Mouse (Mus musculus): ENCODE measurements at regions not wholly inside any gene's neighbourhood (a gene's known extent, or its start where the extent isn't known, plus 50 kb on each side); places are given as distances from the start of the nearest gene placed in this dataset.

- no peak overlapping the region for H3K4me3 ChIP-seq
- peaks cover 3% of the 10 kb centered on the region; the same call in 1 of the 2 replicates for H3K4me1 ChIP-seq
- WGBS, result 55% methylated on average over 6 of the region's 6 CpGs
- no peak overlapping the region for H3K9ac ChIP-seq
- no peak for ATAC-seq (ENCODE audit: extremely low read depth, insufficient number of reproducible peaks, low FRiP score, low TSS enrichment)
- no peaks in the 10 kb centered on the region for H3K27me3 ChIP-seq (replicated peaks)
- no peak overlapping the region for H3K4me2 ChIP-seq
- H3K9me3 ChIP-seq, result no peaks in the 10 kb centered on the region
- no peaks in the 10 kb centered on the region for H3K36me3 ChIP-seq
- H3K27ac ChIP-seq (replicated peaks), result no peak overlapping the region
Observed at GRCm38 (mm10) chr3:66422445-66423037, 125.9 kb upstream of the Veph1 start.

GRCm38 (mm10) chr3:66410706-66411277 is 114.2 kb upstream of the Veph1 start:
- Histone ChIP-seq H3K27ac (replicated peaks) (no peak overlapping the region), H3K9me3 (no peaks in the 10 kb centered on the region), H3K9ac (peak overlapping the region; percentile 59; the same call in 1 of the 2 replicates), H3K36me3 (no peaks in the 10 kb centered on the region), H3K27me3 (replicated peaks) (0 out of 2 replicates have a peak, but pooled peaks cover 2% of the 10 kb centered on the region), H3K4me1 (0 out of 2 replicates have a peak, but pooled peaks cover 4% of the 10 kb centered on the region), H3K4me3 (peak overlapping the region; percentile 39), H3K4me2 (peak overlapping the region; percentile 67)
- WGBS, result 45% methylated on average over 11 of the region's 11 CpGs
- no peak for ATAC-seq (ENCODE audit: extremely low read depth, insufficient number of reproducible peaks, low FRiP score, low TSS enrichment)

GRCm38 (mm10) chr3:66408791-66409190 is 112.2 kb upstream of the Veph1 start:
- no peak overlapping the region for H3K4me3 ChIP-seq
- 73% methylated on average over 7 of the region's 7 CpGs for whole genome bisulfite sequencing
- no peak overlapping the region for H3K4me2 ChIP-seq
- ATAC-seq (ENCODE audit: extremely low read depth, insufficient number of reproducible peaks, low FRiP score, low TSS enrichment), result no peak
- no peak overlapping the region for H3K27ac ChIP-seq (replicated peaks)
- 0 out of 2 replicates have a peak, but pooled peaks cover 4% of the 10 kb centered on the region for H3K4me1 ChIP-seq
- no peaks in the 10 kb centered on the region for H3K36me3 ChIP-seq
- 0 out of 2 replicates have a peak, but pooled peaks cover 2% of the 10 kb centered on the region for H3K27me3 ChIP-seq (replicated peaks)
- no peak overlapping the region for H3K9ac ChIP-seq
- no peaks in the 10 kb centered on the region for H3K9me3 ChIP-seq

DNA sequence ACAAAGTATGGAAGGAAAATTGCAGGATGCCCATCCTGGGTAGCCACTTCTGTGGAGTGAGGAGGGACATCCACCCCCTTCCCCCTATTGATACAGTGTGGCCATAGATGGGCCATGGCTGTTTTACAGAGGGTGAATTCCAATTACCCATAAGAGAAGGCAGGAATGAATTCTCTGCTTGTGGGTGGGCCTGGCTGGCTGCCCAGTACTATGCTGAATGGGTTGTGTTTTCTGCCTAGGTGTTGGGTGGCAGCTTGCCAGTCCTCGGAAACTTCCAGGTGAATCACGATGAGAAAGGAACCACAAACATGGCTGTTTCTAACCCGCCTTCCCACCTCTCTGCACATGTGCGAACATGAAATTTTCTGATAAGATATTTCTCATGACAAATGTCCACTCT is 109.0 kb upstream of the Veph1 start:
- Histone ChIP-seq H3K9ac (no peak overlapping the region), H3K27me3 (replicated peaks) (0 out of 2 replicates have a peak, but pooled peaks cover 2% of the 10 kb centered on the region), H3K27ac (replicated peaks) (no peak overlapping the region), H3K4me2 (no peak overlapping the region), H3K4me1 (peaks cover 4% of the 10 kb centered on the region; the same call in 1 of the 2 replicates), H3K4me3 (no peak overlapping the region), H3K9me3 (no peaks in the 10 kb centered on the region), H3K36me3 (no peaks in the 10 kb centered on the region)
- WGBS, result 72% methylated on average over 4 of the region's 4 CpGs
- no peak for ATAC-seq (ENCODE audit: extremely low read depth, insufficient number of reproducible peaks, low FRiP score, low TSS enrichment)

- 87% methylated on average over 2 of the region's 2 CpGs for WGBS
- no peaks in the 10 kb centered on the region for H3K36me3 ChIP-seq
- H3K9ac ChIP-seq, result no peak overlapping the region
- no peak overlapping the region for H3K27ac ChIP-seq (replicated peaks)
- no peak for ATAC-seq (ENCODE audit: extremely low read depth, insufficient number of reproducible peaks, low FRiP score, low TSS enrichment)
- no peak overlapping the region for H3K4me3 ChIP-seq
- H3K4me1 ChIP-seq, result peaks cover 5% of the 10 kb centered on the region; the same call in 1 of the 2 replicates
- no peak overlapping the region for H3K4me2 ChIP-seq
- H3K9me3 ChIP-seq, result no peaks in the 10 kb centered on the region
- no peaks in the 10 kb centered on the region for H3K27me3 ChIP-seq (replicated peaks)
Observed at GRCm38 (mm10) chr3:66403707-66404106, 107.1 kb upstream of the Veph1 start.

DNA sequence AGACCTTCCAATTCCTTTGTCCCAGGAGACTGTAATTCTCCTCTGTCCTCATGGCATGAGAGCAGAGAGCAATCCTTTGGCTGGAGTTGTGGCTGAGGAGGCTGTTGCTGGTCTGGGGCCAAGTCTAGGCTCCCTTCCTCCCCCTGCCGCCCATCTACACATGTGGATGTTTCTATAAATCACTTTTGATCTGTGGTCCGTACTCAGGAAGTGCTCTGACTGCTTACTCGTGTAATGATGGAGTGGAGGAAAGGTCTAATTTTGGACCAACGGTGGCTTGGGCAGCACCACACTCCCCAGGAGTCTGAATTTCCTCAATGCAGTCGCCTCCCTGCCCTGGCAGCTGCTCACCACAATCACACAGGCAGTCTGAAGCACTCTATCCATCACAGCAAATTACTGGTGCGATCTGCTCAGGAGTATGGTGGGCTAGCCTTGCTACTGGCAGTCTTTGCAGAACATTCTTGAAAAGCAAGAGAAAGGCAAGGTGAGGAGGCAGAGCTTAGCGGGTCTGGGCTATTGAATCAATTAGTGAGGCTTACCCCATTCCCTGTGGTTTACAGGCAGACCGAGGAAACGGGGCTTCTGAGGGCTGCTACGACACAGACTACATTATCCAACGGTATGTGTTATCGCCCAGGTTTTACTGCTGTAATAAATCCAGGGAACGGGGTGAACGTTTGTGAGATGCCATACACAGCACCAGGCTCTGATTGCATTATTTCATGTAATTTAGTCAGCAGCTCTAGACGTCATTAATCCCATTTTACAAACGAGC is 104.3 kb upstream of the Veph1 start:
- Histone ChIP-seq H3K4me1 (peaks cover 5% of the 10 kb centered on the region; the same call in 1 of the 2 replicates), H3K4me2 (no peak overlapping the region), H3K4me3 (no peak overlapping the region), H3K27me3 (replicated peaks) (no peaks in the 10 kb centered on the region), H3K27ac (replicated peaks) (no peak overlapping the region), H3K9ac (no peak overlapping the region), H3K36me3 (no peaks in the 10 kb centered on the region), H3K9me3 (no peaks in the 10 kb centered on the region)
- no peak for ATAC-seq (ENCODE audit: extremely low read depth, insufficient number of reproducible peaks, low FRiP score, low TSS enrichment)
- WGBS, result 52% methylated on average over 16 of the region's 16 CpGs

DNA sequence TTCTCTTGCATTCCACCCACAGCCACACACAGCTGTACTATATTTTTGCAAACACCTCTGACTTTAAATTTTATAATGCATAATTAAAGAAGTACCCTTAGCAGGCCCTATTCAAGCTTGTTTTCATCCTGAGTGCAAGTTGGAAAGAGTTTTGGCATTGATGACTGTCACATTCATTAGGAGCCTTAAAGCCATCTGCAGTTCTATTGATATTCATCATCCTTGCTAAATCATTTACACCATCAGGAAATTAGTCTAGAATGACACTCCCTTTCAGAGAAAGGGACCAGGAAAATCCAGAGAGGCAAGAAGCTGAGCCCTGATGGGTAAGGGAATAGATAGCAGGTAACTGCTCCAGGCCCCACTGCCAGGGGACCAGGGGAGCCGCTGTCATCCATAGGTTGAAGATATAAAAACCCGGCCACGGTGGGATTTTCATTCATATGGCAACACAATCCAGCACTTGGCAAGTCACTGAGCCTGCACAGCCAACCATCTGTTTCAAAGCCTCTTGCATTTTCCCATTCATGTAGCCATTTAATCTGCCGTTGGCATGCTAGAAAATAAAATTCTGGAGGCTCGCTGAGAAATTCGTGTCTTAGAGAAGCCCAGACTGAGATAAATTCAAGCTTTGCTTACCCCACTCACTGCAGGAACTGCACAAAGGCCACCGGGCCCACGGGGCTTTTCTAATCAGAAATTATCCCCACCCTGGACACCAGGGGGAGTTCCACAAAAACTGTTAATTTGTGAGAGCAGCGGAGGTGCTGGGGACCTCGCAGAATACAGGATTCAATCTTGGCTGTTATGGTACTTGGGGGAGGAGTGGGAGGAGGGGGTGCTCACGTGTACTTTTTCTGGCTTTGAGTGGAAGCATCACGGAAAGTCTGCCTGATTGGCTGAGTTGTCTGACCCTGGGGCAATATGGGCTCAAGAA is 101.8 kb upstream of the Veph1 start:
- H3K4me2 ChIP-seq, result no peak overlapping the region
- H3K9ac ChIP-seq, result no peak overlapping the region
- H3K27me3 ChIP-seq (replicated peaks), result no peaks in the 10 kb centered on the region
- H3K4me1 ChIP-seq, result peaks cover 5% of the 10 kb centered on the region; the same call in 1 of the 2 replicates
- no peak overlapping the region for H3K4me3 ChIP-seq
- no peaks in the 10 kb centered on the region for H3K36me3 ChIP-seq
- no peak overlapping the region for H3K27ac ChIP-seq (replicated peaks)
- WGBS, result 57% methylated on average over 12 of the region's 12 CpGs
- no peak for ATAC-seq (ENCODE audit: extremely low read depth, insufficient number of reproducible peaks, low FRiP score, low TSS enrichment)
- H3K9me3 ChIP-seq, result no peaks in the 10 kb centered on the region

GRCm38 (mm10) chr3:66375088-66375910 is 78.7 kb upstream of the Veph1 start:
- H3K27ac ChIP-seq (replicated peaks), result no peak overlapping the region
- no peak for ATAC-seq (ENCODE audit: extremely low read depth, insufficient number of reproducible peaks, low FRiP score, low TSS enrichment)
- peaks cover 7% of the 10 kb centered on the region for H3K4me1 ChIP-seq
- H3K36me3 ChIP-seq, result no peaks in the 10 kb centered on the region
- 79% methylated on average over 14 of the region's 14 CpGs for WGBS
- H3K4me3 ChIP-seq, result no peak overlapping the region
- H3K9ac ChIP-seq, result no peak overlapping the region
- no peaks in the 10 kb centered on the region for H3K9me3 ChIP-seq
- no peak overlapping the region for H3K4me2 ChIP-seq
- H3K27me3 ChIP-seq (replicated peaks), result no peaks in the 10 kb centered on the region

DNA sequence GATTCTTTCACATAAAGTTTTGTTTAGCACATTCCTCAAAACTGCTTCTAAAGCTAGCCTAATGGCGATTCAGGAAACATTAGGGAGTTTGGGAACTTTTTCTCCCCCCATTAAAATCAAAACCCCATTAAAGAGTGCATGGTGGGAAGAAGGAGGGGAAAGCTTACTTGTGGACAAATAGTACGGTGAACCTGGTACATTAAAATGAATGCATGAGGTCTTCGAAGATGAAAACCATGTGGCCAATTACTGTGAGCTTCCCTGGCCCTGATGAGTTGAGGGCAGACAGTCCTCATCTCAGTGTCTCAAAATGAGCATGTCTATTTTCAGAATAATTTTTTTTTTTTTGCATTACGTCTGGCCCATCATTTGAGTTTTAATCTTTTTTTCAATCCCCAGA is 78.0 kb upstream of the Veph1 start:
- Histone ChIP-seq H3K27ac (replicated peaks) (no peak overlapping the region), H3K36me3 (no peaks in the 10 kb centered on the region), H3K9me3 (no peaks in the 10 kb centered on the region), H3K27me3 (replicated peaks) (no peaks in the 10 kb centered on the region), H3K4me2 (no peak overlapping the region), H3K4me3 (no peak overlapping the region), H3K4me1 (peaks cover 7% of the 10 kb centered on the region), H3K9ac (no peak overlapping the region)
- 82% methylated on average over 4 of the region's 4 CpGs for WGBS
- ATAC-seq (ENCODE audit: extremely low read depth, insufficient number of reproducible peaks, low FRiP score, low TSS enrichment), result no peak

- Histone ChIP-seq H3K9me3 (no peaks in the 10 kb centered on the region), H3K27ac (replicated peaks) (no peak overlapping the region), H3K4me3 (no peak overlapping the region), H3K4me2 (no peak overlapping the region), H3K4me1 (peaks cover 7% of the 10 kb centered on the region), H3K36me3 (no peaks in the 10 kb centered on the region), H3K27me3 (replicated peaks) (no peaks in the 10 kb centered on the region), H3K9ac (no peak overlapping the region)
- ATAC-seq (ENCODE audit: extremely low read depth, insufficient number of reproducible peaks, low FRiP score, low TSS enrichment), result no peak
- 73% methylated on average over 8 of the region's 8 CpGs for WGBS
Observed at GRCm38 (mm10) chr3:66373807-66374575, 77.4 kb upstream of the Veph1 start.

Data from heart, embryonic 13.5 days (tissue).